Mouse (Mus musculus) c-Kit-positive CD71-positive TER-119-positive erythroid progenitor cells, embryonic 14.5 days (primary cell): Measurements from ENCODE around the gene Krtap12-1.
A peak's percentile ranks its signal among the peaks of the same experiment; 100 is the strongest.
"Not testable (repeated sequence)": the region's sequence is repeated elsewhere in the genome, so short reads cannot be mapped to it uniquely, and the experiment has no call there.

Source experiments
- DNase-seq: peaks from one replicate; pipeline ENCODE4 v3.0.0-alpha.2; 2013; ENCODE audit warnings: low spot score

The Krtap12-1 gene

DNA sequence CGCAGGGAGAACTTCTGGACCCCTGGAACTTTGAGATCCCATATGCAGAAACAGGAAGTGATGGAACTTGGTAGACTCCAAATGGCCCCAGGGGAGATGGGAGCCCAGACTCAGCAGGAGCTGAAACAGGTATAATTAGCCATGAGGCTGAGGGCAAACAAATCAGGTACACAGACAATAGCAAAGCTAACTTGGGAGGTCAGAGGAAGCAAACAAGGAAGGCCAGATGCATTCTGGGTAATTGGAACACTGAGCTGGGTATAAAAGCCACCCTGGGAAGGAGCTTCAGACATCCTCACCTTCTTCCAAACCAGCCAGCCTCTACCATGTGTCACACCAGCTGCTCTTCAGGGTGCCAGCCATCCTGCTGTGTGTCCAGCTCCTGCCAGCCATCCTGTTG is at the start of gene Krtap12-1:
Gene Krtap12-1 (plus strand): TSS at position 301 of the 400 bp plus-strand sequence.
- not testable (repeated sequence) for DNase-seq

DNA sequence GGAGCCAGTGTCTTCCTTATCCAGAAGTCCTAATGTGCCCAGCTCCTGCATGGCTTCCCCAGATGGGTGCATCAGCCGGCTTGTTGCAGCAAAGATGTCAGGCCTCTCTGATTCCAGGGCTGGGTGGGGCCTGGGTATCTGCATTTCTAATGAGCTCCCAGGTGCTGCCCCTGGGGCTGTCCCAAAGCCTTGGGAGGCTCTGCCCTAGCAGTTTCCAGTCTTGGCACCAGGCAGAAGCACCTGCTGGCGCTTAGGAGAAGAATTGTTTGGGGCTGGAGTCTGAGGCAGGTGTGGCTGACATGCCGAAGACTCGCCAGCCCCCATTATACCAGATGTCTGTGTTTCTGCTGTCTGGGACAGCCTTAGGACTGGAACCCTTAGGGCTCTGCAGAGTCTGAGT is 49.7 kb upstream of the Krtap12-1 start:
- no peak for DNase-seq

DNA sequence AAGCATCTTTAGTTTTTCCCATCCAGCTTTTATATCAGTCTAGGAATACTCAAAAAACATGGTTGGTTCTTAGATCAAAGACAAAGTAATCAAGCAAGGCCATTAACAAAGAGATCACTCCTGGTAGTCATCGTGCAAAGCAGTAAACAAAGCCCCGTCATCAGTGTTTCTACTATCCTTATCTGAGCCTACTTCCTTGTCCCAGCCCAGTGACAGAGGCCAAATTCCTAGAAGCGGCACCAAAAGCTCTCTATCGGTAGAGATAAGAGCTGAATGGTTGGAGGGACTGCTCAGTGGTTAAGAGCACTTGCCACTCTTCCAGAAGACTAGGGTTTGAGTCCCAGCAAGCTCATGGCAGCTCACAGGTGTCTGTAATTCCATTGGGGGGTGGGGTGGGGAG is 48.9 kb upstream of the Krtap12-1 start:
- DNase-seq = peak; percentile 59

DNA sequence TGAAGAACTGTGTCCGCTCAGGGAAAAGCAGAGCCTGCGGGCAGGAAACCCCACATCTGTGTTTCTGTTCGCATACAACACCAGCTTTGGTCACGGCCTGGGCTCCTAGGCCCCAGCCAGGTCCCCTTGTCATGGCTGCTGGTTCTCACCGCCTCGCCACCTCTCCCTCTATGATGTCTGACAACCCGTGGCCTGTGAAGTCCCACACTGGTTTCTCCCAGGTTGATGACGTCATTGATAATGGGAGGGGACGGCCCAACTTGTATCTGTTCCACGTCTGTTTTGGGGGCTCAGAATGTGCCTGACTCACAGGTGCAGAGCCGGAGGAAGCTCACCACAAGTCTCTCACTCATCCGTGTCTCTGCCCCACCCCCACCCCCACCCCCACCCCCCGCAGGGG is 46.6 kb upstream of the Krtap12-1 start:
- no peak for DNase-seq

DNA sequence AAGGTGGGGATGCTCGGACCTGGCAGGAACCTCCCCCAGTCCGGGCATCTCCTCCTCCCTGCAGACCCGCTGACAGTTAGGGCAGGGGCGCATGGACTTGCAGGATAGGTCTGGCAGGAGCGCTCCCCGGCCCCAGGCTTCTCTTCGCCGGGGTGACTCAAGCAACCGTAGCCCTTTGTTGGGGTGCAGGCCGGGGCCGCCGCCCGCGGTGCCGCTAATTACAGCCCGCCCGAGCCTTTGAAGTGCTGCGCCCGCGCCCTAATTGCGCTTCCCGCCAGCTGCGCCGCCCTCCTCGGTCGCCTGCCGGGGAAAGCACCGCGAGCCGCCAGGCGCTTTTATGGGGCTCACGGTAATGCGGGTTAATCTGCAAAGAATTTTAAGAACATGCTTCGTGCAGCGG is 42.8 kb upstream of the Krtap12-1 start:
- DNase-seq = no peak

DNA sequence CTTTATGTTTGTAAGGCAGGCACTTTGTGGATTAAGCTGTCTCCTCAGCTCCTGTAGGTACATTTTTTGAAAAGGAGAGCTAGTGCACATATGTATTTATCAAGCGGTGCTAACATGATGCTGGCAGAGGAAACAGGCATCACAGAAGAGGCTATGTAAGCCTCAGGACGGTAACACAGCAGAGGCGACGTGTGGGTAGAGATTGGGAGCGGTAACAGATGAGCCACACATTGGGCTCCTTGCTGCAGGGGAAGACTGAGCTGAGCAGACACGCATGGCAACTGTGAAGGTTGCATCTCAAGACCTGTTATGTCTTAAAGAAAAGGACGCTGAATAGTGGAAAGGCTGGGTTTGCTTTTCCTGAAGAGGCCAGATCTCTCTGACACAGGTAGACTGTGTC is 37.4 kb upstream of the Krtap12-1 start:
- DNase-seq = no peak

DNA sequence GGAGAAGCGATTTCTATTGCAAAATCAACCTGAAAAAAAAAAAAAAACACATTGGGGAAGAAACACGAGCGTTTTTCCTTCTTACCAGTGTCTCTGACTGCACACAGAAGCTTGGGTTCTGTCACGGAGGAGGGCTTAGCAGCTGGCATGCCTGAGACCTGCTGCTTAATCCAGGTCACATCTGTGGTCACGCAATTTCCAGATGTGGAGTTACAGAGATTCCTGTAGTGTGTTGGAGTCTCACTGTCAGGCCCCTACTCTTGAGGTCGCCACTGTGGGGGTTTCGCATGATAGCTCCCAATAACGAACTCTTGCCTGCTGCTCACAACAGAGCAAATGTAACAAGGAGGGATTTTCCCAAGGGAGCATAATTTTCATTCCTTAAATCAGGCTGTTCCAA is 36.2 kb upstream of the Krtap12-1 start:
- DNase-seq = no peak

DNA sequence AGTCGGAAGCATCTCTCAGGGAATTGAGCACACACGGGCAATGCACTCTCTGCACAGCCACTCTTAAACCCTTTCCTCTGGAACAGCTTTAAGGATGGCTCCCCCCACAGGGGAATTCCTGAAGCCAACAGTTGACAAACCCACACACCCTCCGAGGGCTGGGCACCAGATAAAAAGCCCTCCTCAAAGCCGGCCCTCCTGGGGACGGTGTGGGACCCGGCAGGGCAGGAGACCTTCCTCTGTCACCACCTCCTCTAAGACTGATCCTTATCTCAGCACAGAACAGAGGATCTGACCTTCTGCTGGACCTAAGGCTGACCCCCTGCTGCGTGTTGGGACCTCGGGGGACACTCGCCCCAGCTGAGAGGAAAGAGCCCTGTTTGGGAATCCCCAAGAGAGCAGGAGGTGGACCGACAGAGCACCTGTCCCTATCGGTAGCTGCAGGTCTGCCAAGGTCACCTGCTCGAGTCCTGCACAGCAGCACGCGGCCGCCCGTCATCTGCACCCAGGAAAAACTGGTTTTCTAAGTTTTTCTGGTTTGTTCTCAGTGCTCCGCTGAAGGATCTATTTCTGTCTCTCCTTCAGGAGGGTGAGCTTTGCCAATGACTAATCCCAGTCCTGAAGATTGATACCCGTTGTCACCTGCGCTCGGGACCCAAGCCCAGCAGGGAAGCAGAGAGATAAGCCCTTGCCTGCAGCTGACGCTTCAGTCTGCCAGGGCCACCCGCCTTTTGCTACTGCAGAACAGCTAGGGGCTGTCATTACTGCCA is 34.3 kb upstream of the Krtap12-1 start, which contains the start of gene Tspear:
Gene Tspear (plus strand): TSS at position 675 of the 770 bp plus-strand sequence.
- DNase-seq = no peak

DNA sequence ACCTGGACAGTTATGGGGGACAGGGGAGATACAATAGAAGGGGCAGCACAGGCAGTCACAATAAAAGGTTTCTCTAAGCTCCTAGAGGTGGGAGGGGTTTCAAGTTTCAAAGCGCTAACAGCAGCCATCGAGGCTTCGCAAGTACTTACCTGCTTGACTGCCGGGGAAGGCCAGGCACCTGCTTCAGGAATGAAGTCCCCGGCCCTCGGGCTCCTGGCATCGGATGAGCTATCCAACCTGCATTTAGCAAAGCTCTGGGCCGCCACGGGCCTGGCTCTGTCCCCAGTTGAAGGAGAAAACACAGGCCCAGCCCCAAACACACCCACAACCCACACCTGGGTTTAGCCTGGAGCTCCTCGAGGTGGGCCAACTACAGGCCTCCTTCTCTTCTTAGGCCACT is 33.4 kb upstream of the Krtap12-1 start:
- DNase-seq = no peak

DNA sequence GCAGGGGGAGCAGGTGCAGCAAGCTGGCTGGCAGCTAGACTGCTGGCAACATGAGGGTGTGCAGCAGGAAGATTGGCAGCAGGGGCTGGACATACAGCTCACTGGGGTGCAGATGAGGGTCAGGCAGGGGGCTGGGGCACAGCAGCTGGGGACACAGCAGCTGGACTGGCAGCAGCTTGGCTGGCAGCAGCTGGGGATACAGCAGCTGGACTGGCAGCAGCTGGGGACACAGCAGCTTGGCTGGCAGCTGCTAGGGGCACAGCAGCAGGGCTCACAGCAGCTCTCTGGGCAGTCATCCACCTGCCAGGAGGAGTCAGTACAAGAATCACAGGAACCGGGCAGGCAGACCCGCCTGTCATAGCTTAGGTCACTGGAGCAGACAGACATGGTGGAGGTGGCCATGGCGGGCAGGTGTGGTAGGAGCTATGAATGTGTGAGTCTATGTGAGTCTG is 30.0 kb upstream of the Krtap12-1 start, which contains the start of gene Gm19402:
Gene Gm19402 (minus strand): TSS at position 402 of the 452 bp plus-strand sequence.
- DNase-seq = not testable (repeated sequence)

DNA sequence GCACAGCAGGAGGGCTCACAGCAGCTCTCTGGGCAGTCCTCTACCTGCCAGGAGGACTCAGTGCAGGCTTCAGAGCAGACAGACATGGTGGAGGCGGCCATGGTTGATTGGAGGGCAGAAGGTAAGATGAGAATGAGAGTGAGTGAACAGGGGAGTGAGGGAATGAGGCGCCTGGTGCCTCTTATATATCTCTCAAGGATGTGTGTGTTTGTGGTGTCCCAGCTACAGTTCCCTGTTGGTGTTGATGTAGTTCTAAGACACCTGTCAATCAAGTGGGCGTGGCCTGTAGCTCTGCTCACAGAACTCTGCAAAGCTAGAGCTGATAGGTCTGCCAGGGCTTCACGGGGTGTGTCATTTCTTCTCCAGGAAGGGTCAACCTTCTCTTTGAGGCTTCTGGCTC is 23.3 kb upstream of the Krtap12-1 start, which contains the start of gene Gm9508:
Gene Gm9508 (minus strand): TSS at position 101 of the 400 bp plus-strand sequence.
- DNase-seq = no peak

DNA sequence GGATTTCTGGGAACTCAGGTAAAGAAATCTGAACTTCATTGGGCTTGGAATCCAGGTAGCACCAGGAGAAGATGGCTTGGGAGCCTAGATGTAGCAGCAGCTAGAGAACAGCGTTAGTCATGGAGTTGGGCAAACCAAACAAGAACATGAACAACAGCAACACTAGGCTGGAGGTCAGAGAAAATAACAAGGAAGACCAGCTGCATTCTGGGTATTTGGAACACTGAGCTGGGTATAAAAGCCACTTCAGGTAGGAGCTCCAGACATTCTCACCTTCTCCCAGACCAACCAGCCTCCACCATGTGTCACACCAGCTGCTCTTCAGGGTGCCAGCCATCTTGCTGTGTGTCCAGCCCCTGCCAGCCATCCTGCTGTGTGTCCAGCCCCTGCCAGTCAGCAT is 14.1 kb upstream of the Krtap12-1 start, which contains the start of gene Gm10272:
Gene Gm10272 (plus strand): TSS at position 301 of the 400 bp plus-strand sequence.
- no peak for DNase-seq

DNA sequence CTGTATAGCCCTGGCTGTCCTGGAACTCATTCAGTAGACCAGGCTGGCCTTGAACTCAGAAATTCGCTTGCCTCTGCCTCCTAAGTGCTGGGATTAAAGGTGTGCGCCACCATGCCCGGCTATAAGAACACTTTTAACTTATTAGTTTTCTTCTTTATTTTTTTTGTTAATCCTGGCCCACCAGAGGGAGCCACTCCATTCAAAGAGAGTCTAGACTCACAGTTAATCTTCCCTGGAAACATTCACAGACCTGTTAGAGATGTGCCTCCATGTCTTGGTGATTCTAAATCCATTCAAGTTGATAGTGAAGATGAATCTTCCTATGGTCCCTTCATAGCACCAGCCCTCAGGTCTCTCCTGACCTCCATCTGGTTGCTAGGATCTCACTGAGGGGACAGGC is 10.6 kb upstream of the Krtap12-1 start:
- DNase-seq = no peak

DNA sequence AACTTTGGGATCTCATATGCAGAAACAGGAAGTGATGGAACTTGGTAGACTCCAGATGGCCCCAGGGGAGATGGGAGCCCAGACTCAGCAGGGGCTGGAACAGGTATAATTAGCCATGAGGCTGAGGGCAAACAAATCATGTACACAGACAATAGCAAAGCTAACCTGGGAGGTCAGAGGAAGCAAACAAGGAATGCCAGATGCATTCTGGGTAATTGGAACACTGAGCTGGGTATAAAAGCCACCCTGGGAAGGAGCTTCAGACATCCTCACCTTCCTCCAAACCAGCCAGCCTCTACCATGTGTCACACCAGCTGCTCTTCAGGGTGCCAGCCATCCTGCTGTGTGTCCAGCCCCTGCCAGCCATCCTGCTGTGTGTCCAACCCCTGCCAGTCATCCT is 9.2 kb upstream of the Krtap12-1 start, which contains the start of gene Gm10024:
Gene Gm10024 (plus strand): TSS at position 301 of the 400 bp plus-strand sequence.
- not testable (repeated sequence) for DNase-seq

DNA sequence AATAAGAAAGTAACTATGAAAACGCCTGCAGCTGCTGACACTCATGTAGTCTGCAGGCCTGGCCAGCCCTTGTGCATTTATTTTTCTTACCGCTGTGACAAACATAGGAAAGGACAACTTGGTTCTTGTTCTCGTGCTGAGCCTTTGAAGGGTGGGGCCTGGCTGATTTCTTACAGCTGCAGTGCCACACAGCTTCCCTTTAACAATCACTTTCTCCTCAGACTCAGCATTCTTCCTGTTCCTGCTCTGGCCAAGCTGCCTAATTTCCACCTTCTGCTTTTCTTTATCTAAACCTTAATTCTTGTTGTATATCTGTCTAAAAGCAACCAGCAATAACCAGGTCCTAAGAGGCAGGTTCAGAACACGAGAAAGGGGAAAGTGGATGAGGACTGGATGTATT is 6.7 kb upstream of the Krtap12-1 start:
- DNase-seq = no peak

DNA sequence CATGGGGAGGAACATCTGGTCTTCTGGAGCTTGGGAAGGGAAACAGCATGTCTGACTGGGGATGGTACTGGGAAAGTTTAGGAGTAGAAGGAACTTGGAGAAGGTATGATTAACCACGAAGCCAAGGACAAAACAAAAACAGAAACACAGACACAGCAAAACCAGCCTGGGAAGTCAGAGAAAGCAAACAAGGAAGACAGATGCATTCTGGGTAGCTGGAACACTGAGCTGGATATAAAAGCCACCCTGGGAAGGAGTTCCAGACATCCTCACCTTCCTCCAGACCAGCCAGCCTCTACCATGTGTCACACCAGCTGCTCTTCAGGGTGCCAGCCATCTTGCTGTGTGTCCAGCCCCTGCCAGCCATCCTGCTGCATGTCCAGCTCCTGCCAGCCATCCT is 4.9 kb upstream of the Krtap12-1 start, which contains the start of gene Gm10142:
Gene Gm10142 (plus strand): TSS at position 301 of the 400 bp plus-strand sequence.
- DNase-seq = no peak

DNA sequence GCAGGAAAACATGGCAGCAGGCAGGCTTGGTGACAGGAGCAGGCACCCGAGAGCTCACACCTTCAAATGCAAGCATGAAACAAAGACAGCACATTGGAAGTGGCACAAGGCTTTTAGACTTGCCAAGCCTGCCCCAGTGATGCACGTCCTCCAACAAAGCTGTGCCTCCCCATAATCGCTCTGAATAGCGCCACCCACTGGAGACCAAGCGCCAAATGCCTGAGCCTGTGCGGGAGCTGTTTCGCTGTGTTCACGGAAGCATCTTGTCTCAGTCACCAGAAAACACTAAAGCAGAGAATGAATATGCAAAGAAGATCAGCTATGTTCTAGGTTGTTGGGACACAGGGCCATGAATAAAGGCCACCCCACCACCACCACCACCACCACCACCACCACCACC is 4.5 kb downstream of the Krtap12-1 start:
- no peak for DNase-seq

DNA sequence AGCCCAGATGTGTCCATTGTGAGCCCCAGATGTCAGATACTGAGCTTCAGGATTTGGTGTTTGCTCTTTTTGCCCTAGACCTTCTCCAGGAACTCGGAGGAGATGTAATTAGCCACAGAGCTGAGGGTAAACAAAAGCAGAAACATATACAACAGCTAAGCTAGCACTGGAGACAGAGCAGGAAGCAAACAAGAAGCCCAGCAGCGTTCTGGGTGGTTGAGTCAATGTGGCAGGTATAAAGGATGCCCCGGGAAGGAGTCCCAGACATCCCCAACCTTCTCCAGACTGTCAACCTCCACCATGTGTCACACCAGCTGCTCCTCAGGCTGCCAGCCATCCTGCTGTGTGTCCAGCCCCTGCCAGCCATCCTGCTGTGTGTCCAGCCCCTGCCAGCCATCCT is 5.8 kb downstream of the Krtap12-1 start, which contains the start of gene Gm10100:
Gene Gm10100 (plus strand): TSS at position 301 of the 400 bp plus-strand sequence.
- DNase-seq = no peak

DNA sequence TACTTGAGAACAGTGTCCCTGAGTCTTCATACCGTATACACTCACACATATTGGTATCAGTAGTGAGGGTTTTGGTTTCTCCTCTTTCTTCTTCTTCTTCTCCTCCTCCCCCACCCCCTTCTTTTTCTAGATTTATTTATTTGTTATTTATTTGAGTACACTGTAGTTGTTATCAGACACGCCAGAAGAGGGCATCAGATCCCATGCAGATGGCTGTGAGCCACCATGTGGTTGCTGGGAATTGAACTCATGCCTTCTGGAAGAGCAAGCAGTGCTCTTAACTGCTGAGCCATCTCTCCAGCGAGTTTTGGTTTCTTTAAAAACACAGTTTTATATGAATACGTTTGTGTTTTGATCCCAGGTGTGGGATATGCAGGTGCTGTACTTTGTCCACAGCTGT is 7.9 kb downstream of the Krtap12-1 start:
- DNase-seq = no peak

DNA sequence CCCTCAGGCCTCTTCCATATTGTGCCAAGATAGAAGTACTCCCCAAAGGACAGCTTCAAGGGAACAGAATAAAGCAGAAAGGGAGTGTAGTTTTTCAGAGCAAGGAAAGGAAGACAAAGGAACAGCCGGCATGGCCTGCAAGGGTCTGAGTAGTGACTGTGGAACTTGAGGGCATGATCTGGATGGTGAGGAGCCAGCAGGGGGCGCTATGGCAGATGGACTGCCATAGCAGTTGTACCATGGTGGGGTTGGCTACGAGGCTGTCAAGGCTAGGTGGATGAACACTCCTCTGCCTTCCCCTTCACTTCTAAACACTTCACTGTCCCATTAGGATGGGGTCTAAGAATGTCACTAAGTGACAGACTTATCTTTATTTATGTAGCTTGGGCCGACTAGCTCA is 8.8 kb downstream of the Krtap12-1 start:
- DNase-seq = peak; percentile 22

DNA sequence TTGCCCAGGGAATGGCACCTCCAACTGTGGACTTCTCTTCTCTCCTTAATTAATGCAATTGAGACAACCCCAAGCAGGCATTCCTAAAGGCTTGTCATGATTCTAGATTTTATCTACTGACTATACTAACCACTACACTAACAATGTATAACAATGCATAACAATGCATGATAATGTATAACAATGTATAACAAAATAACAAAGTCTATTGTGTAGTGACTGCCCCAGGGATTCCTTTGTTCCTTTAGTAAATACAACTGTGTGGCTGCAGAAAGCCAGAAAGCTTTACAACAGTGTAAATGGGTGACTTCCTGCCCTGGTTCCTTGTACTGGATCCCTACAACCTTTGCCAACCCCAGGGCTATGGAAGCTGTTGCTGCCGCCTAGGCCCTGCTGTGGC is 15.5 kb downstream of the Krtap12-1 start:
- DNase-seq = no peak

DNA sequence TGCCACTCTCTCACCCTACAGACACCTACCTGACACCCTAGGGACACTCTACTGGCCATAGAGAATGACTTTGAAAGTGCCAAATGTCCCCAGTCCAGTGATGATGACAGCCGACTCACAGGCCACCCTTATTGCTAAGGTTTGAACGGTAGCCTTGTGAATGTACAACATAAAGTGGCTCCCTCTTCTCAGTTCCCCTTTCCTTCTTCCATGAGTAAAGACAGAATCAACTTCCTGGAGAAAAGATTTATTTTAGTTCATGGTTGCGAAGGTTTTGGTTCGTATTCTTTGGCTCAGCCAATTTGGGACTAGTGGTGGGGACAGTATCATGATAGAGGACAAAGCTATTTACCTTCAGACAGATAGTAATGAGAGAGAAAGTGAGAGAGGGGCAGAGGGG is 18.5 kb downstream of the Krtap12-1 start:
- DNase-seq = no peak

DNA sequence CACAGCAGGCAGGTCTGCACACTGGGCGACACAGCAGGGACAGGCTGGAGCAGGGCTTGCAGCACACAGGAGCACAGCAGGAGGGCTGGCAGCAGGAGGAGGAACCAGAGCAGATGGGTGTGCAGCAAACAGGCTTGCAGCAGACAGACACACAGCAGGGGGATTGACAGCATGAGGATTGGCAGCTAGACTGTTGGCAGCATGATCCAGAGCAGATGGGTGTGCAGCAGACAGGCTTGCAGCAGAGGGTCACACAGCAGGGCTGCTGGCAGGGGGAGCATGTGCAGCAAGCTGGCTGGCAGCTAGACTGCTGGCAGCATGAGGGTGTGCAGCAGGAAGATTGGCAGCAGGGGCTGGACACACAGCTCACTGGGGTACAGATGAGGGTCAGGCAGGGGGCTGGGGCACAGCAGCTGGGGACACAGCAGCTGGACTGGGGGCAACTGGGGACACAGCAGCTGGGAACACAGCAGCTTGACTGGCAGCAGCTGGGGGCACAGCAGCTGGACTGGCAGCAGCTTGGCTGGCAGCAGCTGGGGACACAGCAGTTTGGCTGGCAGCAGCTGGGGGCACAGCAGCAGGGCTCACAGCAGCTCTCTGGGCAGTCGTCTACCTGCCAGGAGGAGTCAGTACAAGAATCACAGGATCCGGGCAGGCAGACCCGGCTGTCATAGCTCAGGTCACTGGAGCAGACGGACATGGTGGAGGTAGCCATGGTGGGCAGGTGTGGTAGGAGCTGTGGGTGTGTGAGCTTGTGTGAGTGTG is 21.7 kb downstream of the Krtap12-1 start, which contains the start of gene Gm18596:
Gene Gm18596 (minus strand): TSS at position 715 of the 765 bp plus-strand sequence.
- not testable (repeated sequence) for DNase-seq
